Mouse (Mus musculus) intestine, postnatal 0 days (tissue): Measurements from ENCODE around the gene H2al1m. TPM values are rescaled to one million over a fixed set of nuclear protein-coding genes. Genes with fewer than 3 reads are reported as not detected.
"Not testable (repeated sequence)": the region's sequence is repeated elsewhere in the genome, so short reads cannot be mapped to it uniquely, and the experiment has no call there.

Experiments used
- ATAC-seq: fragments of 200-750 bp; cut with Nextera tagmentation; 2 replicates; pipeline ENCODE4 v1.8.0; 2017; ENCODE audit warnings: mild to moderate bottlenecking, moderate TSS enrichment, moderate library complexity
- H3K27ac ChIP-seq: fragments of 300-500 bp; sonication (generic); 2 replicates; pipeline ENCODE4 v1.5.1; 2014; ENCODE audit warnings: mild to moderate bottlenecking, low read depth, low read length, moderate library complexity
- H3K27me3 ChIP-seq: fragments of 300-500 bp; sonication (generic); replicated peaks from 2 replicates; pipeline ENCODE4 v1.6.1; 2014; ENCODE audit warnings: low read length, mixed read lengths; ENCODE audit not compliant: control insufficient read depth, insufficient read depth
- H3K36me3 ChIP-seq: fragments of 300-500 bp; sonication (generic); 2 replicates; pipeline ENCODE4 v1.6.1; 2014; ENCODE audit warnings: mild to moderate bottlenecking, moderate library complexity; ENCODE audit not compliant: control insufficient read depth, insufficient read depth
- H3K4me1 ChIP-seq: fragments of 300-500 bp; sonication (generic); replicated peaks from 2 replicates; pipeline ENCODE4 v1.6.1; 2014; ENCODE audit warnings: antibody characterized with exemption, low read length, mixed read lengths; ENCODE audit not compliant: control insufficient read depth, insufficient read depth
- H3K4me2 ChIP-seq: fragments of 300-500 bp; sonication (generic); replicated peaks from 2 replicates; pipeline ENCODE4 v1.6.1; 2014; ENCODE audit warnings: low read depth, mild to moderate bottlenecking, moderate library complexity
- H3K4me3 ChIP-seq: fragments of 300-500 bp; sonication (generic); 2 replicates; pipeline ENCODE4 v1.5.1; 2014; ENCODE audit warnings: low read depth, low read length
- H3K9ac ChIP-seq: fragments of 300-500 bp; sonication (generic); 2 replicates; pipeline ENCODE4 v1.6.1; 2014; ENCODE audit warnings: mild to moderate bottlenecking, low read depth, low read length
- H3K9me3 ChIP-seq: fragments of 300-500 bp; sonication (generic); 2 replicates; pipeline ENCODE4 v1.6.1; 2016; ENCODE audit warnings: mixed run types; ENCODE audit not compliant: control insufficient read depth
- CTCF ChIP-seq: sonication (generic); IDR thresholded peaks from 2 replicates; pipeline ENCODE4 v1.5.1; 2016; ENCODE audit warnings: low read depth, mild to moderate bottlenecking, control low read depth, antibody characterized with exemption, moderate library complexity
- WGBS: fragments of 180-500 bp; shearing (Covaris S2); extraction: QIAGEN DNeasy Blood & Tissue Kit; methylation state at CpG from one replicate; pipeline ENCODE4 v1.1.7; 2014; 5-methylcytosine and 5-hydroxymethylcytosine counted together
- polyA plus RNA-seq: library from polyadenylated mRNA; unstranded; fragments of >200 nt; fragmentation: Nextera tagmentation; extraction: Ambion mirVana; gene quantifications from 2 replicates; pipeline ENCODE4 v1.2.1, GENCODE M21; 2015

H2al1m gene
- polyA plus RNA-seq, 1 experiment from 2014 or later = 0.42 TPM

DNA sequence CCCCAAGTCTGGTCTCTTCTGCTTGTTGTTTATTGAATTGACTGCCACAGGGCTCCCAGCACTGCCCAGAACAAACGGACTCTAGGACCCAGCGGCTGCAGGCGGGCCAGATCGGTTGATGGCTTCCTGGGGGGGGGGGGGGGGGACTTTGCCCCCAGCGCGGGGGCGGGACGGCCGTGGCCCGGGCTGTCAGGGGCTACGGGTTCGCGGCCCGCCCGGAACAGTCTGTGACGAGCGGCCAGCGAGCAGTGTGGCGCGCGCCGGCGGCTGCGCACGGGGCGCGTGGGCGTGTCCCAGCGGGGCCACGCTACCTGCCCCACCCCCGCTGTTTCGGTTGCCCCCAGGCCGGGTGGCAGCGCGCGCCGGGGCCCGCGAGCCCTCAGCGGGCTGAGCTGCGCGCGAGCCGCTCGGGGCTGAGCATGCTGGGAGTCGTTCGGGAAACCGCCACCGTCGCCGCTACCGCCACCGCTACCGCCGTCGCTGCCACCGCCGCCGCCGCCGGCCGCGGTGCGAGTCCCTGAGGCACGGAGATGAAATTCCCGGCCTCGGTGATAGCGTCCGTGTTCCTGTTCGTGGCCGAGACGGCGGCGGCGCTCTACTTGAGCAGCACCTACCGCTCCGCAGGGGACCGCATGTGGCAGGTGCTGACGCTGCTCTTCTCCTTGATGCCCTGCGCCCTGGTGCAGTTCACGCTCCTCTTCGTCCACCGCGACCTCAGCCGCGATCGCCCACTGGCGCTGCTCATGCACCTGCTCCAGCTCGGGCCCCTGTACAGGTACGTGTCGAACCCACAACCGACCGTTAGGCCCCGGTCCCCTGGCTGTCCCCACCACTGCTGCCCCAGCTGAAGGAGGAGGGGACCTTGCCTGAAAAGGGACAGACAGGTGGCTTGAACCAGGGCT is 10.9 kb upstream of the H2al1m start, which contains the start of gene Xk:
Gene Xk (plus strand): TSS at position 297 of the 902 bp plus-strand sequence.
- 13% methylated on average over 56 of the region's 94 CpGs for WGBS
- no peaks in the 10 kb centered on the region for H3K4me1 ChIP-seq
- H3K27ac ChIP-seq = peak within 1 kb of the TSS; percentile 86
- H3K9me3 ChIP-seq = no peaks in the 10 kb centered on the region
- H3K27me3 ChIP-seq = no peaks in the 10 kb centered on the region
- H3K4me2 ChIP-seq = peak within 1 kb of the TSS; percentile 61
- H3K36me3 ChIP-seq = no peaks in the 10 kb centered on the region
- ATAC-seq = peak; percentile 92
- H3K4me3 ChIP-seq = peak within 1 kb of the TSS; percentile 55
- no peak; the same call in 1 of the 2 replicates for TF ChIP-seq CTCF
- H3K9ac ChIP-seq = peak within 1 kb of the TSS; percentile 62

DNA sequence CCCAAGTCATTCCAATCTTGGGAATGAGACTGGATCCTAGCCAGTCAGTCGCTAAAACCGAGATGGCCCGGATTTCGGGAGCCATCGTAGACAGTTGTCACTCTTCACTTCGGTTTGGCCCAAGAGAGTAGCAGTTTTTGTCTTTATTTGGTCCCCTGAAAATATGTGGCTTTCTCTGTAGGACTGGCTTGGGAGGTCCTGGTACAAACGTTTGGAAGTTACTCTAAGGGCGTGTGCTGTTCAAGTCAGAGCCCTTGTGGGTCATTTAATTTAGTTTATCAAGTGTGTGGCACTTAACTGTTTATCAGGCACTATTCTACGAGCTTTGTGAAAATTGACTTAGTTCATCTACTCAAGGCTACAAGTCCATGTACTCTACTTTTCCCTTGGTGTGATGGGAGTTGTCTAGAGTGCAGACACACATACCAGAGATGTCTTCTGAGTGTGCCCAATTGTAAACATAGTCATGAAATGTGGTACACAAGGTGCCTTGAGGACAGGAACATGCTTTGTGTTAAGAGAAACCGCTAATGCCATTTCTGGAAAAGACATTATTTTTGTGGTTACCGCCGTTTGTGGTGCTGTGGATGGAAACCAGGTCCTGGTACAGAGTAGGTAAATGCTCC is 10.1 kb upstream of the H2al1m start:
- H3K9ac ChIP-seq = peak overlapping the region; percentile 62; the same call in 1 of the 2 replicates
- H3K27me3 ChIP-seq = no peaks in the 10 kb centered on the region
- 54% methylated on average over 12 of the region's 12 CpGs for WGBS
- no peaks in the 10 kb centered on the region for H3K4me1 ChIP-seq
- H3K27ac ChIP-seq = peak overlapping the region; percentile 86
- no peak for ATAC-seq
- TF ChIP-seq CTCF = no peak
- no peaks in the 10 kb centered on the region for H3K9me3 ChIP-seq
- H3K36me3 ChIP-seq = no peaks in the 10 kb centered on the region
- H3K4me3 ChIP-seq = peak overlapping the region; percentile 55
- H3K4me2 ChIP-seq = peak overlapping the region; percentile 61

DNA sequence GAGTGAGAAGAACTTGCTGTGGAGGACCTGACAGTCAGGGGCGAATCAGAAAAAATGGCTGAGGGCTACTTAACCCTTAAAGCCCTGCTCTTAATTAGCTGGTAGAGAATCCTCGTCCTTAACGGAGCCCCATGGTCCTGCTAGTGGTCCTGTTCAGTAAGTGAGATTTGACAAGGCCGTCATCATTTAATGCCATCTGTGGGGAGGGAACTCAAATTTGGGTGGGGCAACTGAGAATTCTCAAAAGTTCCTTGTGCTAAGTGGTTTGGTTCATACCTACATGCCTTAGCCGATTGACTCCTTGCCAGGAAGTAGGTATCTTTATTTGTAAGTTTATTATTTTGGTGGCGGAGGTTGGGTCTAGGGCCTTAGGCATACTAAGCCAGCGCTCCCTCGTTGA is 9.2 kb upstream of the H2al1m start:
- Histone ChIP-seq H3K4me1 (no peaks in the 10 kb centered on the region), H3K4me2 (no peak overlapping the region), H3K27ac (no peak overlapping the region), H3K36me3 (no peaks in the 10 kb centered on the region), H3K9ac (no peak overlapping the region), H3K9me3 (no peaks in the 10 kb centered on the region), H3K27me3 (no peaks in the 10 kb centered on the region), H3K4me3 (no peak overlapping the region)
- TF ChIP-seq CTCF = no peak
- WGBS = 78% methylated on average over 8 of the region's 8 CpGs
- no peak for ATAC-seq

DNA sequence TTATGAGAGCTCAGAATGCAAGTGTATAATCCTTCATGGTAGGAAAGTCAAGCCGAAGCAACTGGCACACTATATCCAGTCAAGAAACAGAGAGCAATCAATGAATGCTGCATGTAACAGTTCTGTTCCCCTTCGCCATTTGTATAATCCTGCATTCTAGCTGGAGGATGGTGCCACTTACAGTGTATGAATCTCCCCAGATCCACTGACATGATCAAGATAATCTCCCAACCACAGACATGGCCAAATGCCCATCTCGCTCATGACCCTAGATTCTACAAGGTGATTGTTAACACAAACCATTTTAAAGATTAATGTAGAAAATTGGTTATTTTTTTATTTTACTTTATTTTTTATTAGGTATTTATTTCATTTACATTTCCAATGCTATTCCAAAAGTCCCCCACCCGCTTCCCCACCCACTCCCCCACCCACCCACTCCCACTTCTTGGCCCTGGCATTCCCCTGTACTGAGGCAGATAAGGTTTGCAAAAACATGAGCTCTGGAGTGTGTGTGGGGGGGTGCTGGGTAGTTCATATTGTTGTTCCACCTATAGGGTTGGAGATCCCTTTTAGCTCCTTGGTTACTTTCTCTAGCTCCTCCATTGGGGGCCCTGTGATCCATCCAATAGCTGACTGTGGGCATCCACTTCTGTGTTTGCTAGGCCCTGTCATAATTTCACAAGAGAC is 9.7 kb downstream of the H2al1m start:
- not testable (repeated sequence) for H3K9ac ChIP-seq, H3K9me3 ChIP-seq, H3K27ac ChIP-seq, H3K27me3 ChIP-seq, H3K4me3 ChIP-seq, H3K4me2 ChIP-seq, H3K4me1 ChIP-seq, H3K36me3 ChIP-seq, ATAC-seq
- 88% methylated on average over 3 of the region's 4 CpGs for WGBS

DNA sequence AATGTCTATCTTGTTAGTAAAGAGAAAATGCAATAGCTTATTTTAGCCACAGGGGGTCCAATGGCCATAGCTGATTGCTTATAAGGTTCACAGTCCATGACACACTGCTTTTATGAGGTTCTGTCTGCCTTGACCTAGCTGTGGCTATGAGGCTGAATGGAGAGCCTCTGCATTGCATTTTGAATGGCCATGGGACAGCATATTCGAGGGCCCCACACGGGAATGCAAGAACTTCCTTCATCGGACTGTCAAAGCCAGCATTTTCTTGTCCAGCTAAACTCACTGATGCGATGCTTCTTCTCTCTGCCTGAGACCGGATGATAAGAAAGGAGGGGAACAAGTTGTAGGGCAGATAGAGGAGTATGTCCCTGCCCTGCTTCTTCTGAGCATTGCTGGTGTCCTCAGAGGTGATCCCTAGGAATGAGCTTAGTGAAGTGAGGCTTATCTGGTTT is 14.9 kb downstream of the H2al1m start:
- no peak overlapping the region for H3K27ac ChIP-seq
- no peaks in the 10 kb centered on the region for H3K36me3 ChIP-seq
- no peak overlapping the region for H3K4me2 ChIP-seq
- ATAC-seq = 0 out of 2 replicates have a peak, but pooled peaks have one; percentile 59
- 82% methylated on average over 5 of the region's 5 CpGs for WGBS
- no peaks in the 10 kb centered on the region for H3K4me1 ChIP-seq
- H3K9me3 ChIP-seq = no peaks in the 10 kb centered on the region
- peak; percentile 50 for TF ChIP-seq CTCF
- no peaks in the 10 kb centered on the region for H3K27me3 ChIP-seq
- H3K9ac ChIP-seq = no peak overlapping the region
- H3K4me3 ChIP-seq = no peak overlapping the region

DNA sequence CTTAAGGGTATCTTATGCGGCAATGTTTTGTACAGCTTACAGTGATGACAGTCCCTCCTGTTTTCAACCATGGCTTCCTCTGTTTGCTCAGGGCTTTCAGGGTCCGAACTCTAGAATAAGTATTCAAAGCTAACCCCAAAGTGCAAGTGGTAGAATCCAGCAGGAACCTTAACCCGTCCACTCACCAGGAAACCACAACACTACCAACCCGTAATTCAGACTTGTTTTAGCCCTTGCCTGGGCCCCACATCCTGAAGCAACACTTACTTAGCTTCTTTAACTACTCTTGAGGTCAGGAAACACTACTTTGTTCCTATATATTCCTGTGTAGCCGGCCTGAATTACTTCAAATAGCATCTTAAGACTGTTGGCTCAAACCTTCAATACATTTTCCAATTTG is 19.2 kb downstream of the H2al1m start:
- Histone ChIP-seq H3K9me3 (no peaks in the 10 kb centered on the region), H3K36me3 (no peaks in the 10 kb centered on the region), H3K4me2 (no peak overlapping the region), H3K4me1 (no peaks in the 10 kb centered on the region), H3K4me3 (no peak overlapping the region), H3K27ac (no peak overlapping the region), H3K27me3 (no peaks in the 10 kb centered on the region), H3K9ac (no peak overlapping the region)
- no peak for TF ChIP-seq CTCF
- ATAC-seq = no peak
- WGBS = 73% methylated on average over 5 of the region's 5 CpGs
